Mouse (Mus musculus): ENCODE measurements around the gene Gm11172.

Gm11172 gene

DNA sequence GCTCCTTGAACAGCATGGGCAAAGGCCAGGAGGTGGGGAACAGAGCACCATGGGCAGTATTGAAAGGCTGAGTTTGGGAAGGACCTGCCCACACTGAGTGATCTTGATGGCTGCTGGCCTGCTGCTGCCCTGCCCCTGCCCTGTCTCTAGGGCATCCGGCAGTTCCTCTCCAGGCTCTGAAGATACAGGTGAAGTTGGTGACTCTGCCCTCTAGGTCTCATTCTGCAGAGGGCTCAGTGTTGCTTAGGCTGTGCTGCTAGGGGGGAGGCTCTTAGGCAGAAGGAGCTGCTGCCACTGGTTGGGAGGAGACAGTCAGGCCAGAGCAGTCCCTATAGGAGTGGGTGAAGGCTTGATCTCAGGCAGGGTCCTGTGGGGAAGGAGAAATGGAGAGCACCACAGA is 25.2 kb downstream of the Gm11172 start:
- TF ChIP-seq GATA4 (IDR thresholded peaks at IDR 0.05; ENCODE audit: insufficient replicate concordance, low read length) = no peak

GRCm38 (mm10) chr16:10838487-10839245 is 26.0 kb downstream of the Gm11172 start:
- TF ChIP-seq GATA4 (IDR thresholded peaks at IDR 0.05; ENCODE audit: insufficient replicate concordance, low read length) = no peak

DNA sequence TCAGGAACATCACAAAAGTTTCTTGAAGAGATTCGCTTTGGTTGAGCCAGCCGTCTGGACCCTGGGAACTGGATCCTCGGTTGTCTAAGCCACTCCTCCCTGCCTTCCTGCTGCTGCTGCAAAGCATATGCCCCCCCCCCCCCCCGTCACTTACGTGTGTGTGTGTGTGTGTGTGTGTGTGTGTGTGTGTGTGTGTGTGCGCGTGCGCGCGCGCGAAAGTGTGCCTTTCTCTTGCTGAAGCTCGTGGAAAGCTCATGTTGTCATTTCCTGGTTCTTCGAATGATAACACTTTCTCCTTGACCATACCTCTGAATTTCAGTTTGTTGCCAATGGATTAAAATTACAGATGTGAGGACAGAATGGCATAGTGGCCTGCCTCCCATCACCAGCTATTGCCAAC is 27.3 kb downstream of the Gm11172 start:
- no peak for TF ChIP-seq GATA4 (IDR thresholded peaks at IDR 0.05; ENCODE audit: insufficient replicate concordance, low read length)

GRCm38 (mm10) chr16:10842282-10842855 is 29.7 kb downstream of the Gm11172 start:
- no peak for TF ChIP-seq GATA4 (IDR thresholded peaks at IDR 0.05; ENCODE audit: insufficient replicate concordance, low read length)

- TF ChIP-seq GATA4 (IDR thresholded peaks at IDR 0.05; ENCODE audit: insufficient replicate concordance, low read length) = peak; percentile 70; the same call in 1 of the 2 replicates
Observed at GRCm38 (mm10) chr16:10843486-10844318, 31.0 kb downstream of the Gm11172 start.

DNA sequence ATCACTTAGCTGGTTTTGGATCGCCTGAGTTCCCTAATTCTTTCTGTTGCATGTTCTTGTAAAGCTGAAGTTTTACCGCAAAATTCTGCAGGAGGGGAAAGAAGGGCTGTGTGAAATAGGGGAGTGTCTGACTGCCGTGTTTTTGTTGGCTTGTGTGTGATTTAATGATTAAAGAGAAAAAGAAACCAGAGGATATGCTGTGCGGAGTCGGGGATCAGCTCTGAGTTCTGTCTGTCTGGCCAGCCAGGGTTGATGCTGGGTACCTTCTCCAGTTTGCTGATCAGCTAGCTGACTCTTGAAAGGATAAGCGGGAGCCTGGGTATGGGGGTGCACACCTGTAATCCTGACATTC is 31.6 kb downstream of the Gm11172 start:
- TF ChIP-seq GATA4 (IDR thresholded peaks at IDR 0.05; ENCODE audit: insufficient replicate concordance, low read length) = no peak

- TF ChIP-seq GATA4 (IDR thresholded peaks at IDR 0.05; ENCODE audit: insufficient replicate concordance, low read length) = no peak
Observed at GRCm38 (mm10) chr16:10845952-10846351, 33.2 kb downstream of the Gm11172 start.

GRCm38 (mm10) chr16:10846503-10846902 is 33.8 kb downstream of the Gm11172 start:
- TF ChIP-seq GATA4 (IDR thresholded peaks at IDR 0.05; ENCODE audit: insufficient replicate concordance, low read length) = no peak

GRCm38 (mm10) chr16:10849965-10850861 is 37.5 kb downstream of the Gm11172 start:
- no peak for TF ChIP-seq GATA4 (IDR thresholded peaks at IDR 0.05; ENCODE audit: insufficient replicate concordance, low read length)

- no peak for TF ChIP-seq GATA4 (IDR thresholded peaks at IDR 0.05; ENCODE audit: insufficient replicate concordance, low read length)
Observed at GRCm38 (mm10) chr16:10850905-10851304, 38.2 kb downstream of the Gm11172 start.

DNA sequence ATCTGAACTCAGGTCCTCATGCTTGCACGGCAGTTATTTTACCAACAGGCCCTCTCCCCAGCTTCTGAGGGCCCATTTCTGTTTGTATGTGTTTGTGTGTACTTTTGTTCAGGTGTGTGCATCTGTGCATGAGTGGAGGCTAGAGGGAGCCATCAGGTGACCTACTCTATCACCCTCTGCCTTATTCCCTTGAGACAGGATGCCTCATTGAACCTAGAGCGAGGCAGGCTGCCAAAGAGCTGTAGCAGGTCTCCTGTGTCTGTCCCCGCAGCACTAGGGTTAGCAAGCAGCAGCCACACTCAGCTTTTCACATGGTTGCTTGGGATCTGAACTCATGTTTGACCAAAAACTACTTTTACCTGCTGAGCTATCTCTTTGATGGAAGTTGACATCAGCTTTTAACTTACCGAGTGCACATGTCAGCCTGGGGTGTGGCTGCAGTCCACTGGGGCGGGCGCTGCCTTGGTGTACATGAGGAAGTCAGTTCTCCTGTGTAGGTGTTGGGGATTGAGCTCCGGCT is 47.1 kb downstream of the Gm11172 start:
- TF ChIP-seq GATA4 (IDR thresholded peaks at IDR 0.05; ENCODE audit: insufficient replicate concordance, low read length) = no peak

GRCm38 (mm10) chr16:10861408-10861807 is 48.7 kb downstream of the Gm11172 start:
- no peak for TF ChIP-seq GATA4 (IDR thresholded peaks at IDR 0.05; ENCODE audit: insufficient replicate concordance, low read length)
